ENCODE assay signal across 10 mouse cellular contexts in the genomic region with DNA sequence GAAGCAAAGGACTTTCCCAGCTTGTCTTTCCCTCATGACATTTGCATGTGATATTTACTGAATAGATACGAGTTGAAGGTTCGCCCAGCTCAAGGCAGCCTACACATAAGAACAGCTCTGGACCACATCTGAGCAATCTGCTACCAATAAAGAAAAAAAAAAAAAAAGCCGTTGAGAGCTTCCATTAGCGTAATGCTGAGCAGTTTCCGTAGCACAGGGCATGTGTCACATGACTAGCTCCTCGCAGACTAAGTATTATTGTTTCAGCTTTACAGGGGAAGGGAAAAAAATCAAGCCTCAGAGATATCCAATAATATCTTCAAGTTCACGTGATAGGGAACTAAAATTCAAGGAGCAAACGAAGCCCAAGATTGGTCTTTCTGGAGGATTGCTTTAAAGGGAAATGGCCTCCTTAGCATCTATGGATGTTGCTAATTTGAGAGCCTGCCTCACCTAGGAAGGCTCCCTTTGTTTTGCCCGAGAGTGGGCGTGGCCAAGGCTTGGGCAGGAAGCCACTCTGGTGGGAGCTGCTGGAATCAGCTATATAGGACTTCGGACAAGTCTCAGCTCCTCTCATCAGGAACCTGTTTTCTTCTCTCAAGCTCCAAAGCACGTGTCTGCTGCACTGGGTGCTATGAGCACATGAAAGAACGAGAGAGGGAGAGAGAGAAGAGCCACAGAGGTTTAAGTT.
A peak's percentile ranks its signal among the peaks of the same experiment; 100 is the strongest.
DNase-seq lines count a peak whose midpoint lies in the region; TF ChIP-seq lines count a peak whose summit lies in the region.
"Had no signal": no experiment of that assay in that cellular context is flagged by ENCODE, and none has a peak within 500 bp of the region (broad histone marks: within the 10 kb centered on the region; RNA-seq: fewer than 3 reads in every experiment).

No protein-coding gene starts in this region.

- 0 out of 2 replicates have a peak overlapping the region, but pooled peaks have one; percentile 11 for H3K4me3 ChIP-seq in gastrocnemius, adult 2 months
- H3K4me3 ChIP-seq in thymus, adult 2 months (ENCODE audit: control insufficient read depth, insufficient read depth, low read length) = no peak overlapping the region
- H3K4me3 ChIP-seq: liver, embryonic 15.5 days had no signal

- no peak for DNase-seq in gastrocnemius, adult 2 months
- no peak for DNase-seq in gastrocnemius, adult 8-10 months (ENCODE audit: low spot score in 2 of 2)
- peak; percentile 14 for DNase-seq in thymus, adult 2 months
- no peak for DNase-seq in thymus, adult 18-20 months
- peak; percentile 76 for DNase-seq in induced T-regulatory cell, adult 2 months (ENCODE audit: low read depth)
- DNase-seq in thymus, postnatal 4 days = peak; percentile 52
- DNase-seq in urinary bladder, postnatal 25 days (ENCODE audit: low spot score) = no peak
- no peak for DNase-seq in cerebellum, postnatal 36 days
- DNase-seq: right cerebral cortex, postnatal 25 days had no signal

- TF ChIP-seq CTCF in gastrocnemius, adult 2 months (IDR thresholded peaks at IDR 0.05) = no peak
- no peak for TF ChIP-seq CTCF in thymus, adult 2 months (IDR thresholded peaks at IDR 0.05; ENCODE audit: borderline replicate concordance, control insufficient read depth, extremely low read depth, insufficient read depth, low read length, poor library complexity)

- intact Hi-C loops in gastrocnemius, adult 2 months (cut with DNase I) = no loop called here

- H3K27me3 ChIP-seq in thymus, adult 2 months (ENCODE audit: control insufficient read depth, insufficient read depth, low read length) = no peaks in the 10 kb centered on the region

- H3K4me1 ChIP-seq in thymus, adult 2 months (replicated peaks; ENCODE audit: control insufficient read depth, insufficient read depth, low read length) = peaks cover 15% of the 10 kb centered on the region

- whole genome bisulfite sequencing in thymus, adult 2 months = 35% methylated on average over 13 of the region's 13 CpGs

- H3K27ac ChIP-seq in gastrocnemius, adult 2 months = no peak overlapping the region
- no peak overlapping the region for H3K27ac ChIP-seq in thymus, adult 2 months (ENCODE audit: control insufficient read depth, insufficient read depth, low read length)
- H3K27ac ChIP-seq: liver, embryonic 15.5 days had no signal

- no peaks in the 10 kb centered on the region for H3K36me3 ChIP-seq in thymus, adult 2 months (ENCODE audit: control insufficient read depth, insufficient read depth, low read length)
- H3K36me3 ChIP-seq: liver, embryonic 15.5 days had no signal

- TF ChIP-seq POLR2A in thymus, adult 2 months (IDR thresholded peaks at IDR 0.05; ENCODE audit: control insufficient read depth, extremely low read depth, insufficient read depth, low read length, poor library complexity) = no peak

Comparison
In these comparisons a context has a peak if more than half of its experiments do, and no peak if none do; other contexts are left out.
1. DNase-seq: peak in thymus, adult 2 months (single experiment), induced T-regulatory cell, adult 2 months (single experiment) and thymus, postnatal 4 days (single experiment); none in gastrocnemius, adult 2 months (single experiment), gastrocnemius, adult 8-10 months (0 of 2), thymus, adult 18-20 months (0 of 2), urinary bladder, postnatal 25 days (single experiment) and cerebellum, postnatal 36 days (0 of 2).